Mouse (Mus musculus): ENCODE data around the gene Ipo8. TPM values are rescaled to one million over a fixed set of nuclear protein-coding genes. Genes with fewer than 3 reads are reported as not detected.

The Ipo8 gene
- 15.6 and 17.2 TPM in 2 replicates for polyA plus RNA-seq (2015; fragmentation: Nextera tagmentation; extraction: Ambion mirVana)

DNA sequence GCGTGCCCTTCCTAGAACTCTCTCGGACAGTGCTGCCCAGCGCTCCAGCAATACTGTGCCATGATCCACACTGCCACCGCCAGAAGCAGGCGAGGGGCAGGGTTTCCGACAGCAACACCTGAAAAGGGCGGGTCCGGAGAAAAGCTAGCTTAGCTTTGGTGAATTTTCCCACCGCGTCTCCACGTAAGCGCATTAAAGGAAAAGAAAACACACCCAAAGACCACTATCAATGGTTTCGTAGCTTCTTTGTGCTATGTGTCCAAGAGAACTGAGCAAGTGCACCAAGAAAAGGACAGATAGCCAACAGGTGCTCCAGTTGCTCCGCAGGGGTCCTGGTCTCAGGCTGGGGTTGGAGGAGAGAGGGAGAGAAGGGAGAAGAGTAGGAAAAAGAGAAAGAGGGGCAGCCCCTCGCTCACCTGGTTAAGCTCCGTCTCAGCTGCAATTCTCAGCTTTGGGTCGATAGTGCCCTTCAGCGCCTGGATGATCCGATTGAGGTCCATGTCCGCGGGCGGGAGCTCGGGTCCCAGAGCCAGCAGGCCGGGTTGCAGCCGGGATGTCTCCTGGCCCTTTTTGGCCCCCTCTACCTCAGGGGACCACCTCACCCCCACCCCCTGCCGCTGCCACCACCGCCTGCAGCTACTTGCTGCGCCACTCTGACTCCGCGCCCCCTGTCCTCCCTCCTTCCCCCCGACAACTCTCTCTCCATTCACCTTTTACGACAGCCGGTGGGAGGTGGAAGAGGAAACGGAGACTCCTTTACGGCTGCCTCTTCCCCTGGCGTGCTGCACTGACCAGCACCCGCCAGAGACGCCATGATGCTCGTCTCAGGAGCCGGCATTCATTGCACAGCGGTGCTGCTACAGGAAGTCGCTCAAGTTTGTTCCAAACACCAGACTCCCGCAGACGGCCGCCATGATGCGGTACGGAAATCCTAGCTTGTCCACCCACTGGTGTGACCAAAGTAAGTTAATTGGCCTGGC is at the start of gene Ipo8:
Ipo8 (minus strand) TSS at position 720 of the 980 bp plus-strand sequence.
- H3K4me2 ChIP-seq: peak within 1 kb of the TSS; percentile 93
- H3K36me3 ChIP-seq: no peaks in the 10 kb centered on the region
- H3K27me3 ChIP-seq (replicated peaks): no peaks in the 10 kb centered on the region
- peak; percentile 99 for ATAC-seq (ENCODE audit: low FRiP score)
- H3K4me3 ChIP-seq (replicated peaks): peak within 1 kb of the TSS; percentile 86
- H3K9me3 ChIP-seq (replicated peaks): no peaks in the 10 kb centered on the region
- under 1% methylated on average over 47 of the region's 47 CpGs for WGBS
- H3K27ac ChIP-seq (replicated peaks): peak within 1 kb of the TSS; percentile 62; the same call in 1 of the 2 replicates
- peak within 1 kb of the TSS; percentile 65 for H3K9ac ChIP-seq (replicated peaks)
- peaks cover 19% of the 10 kb centered on the region for H3K4me1 ChIP-seq

GRCm38 (mm10) chr6:148873911-148874310 is 42.6 kb upstream of the Ipo8 start:
- H3K4me1 ChIP-seq: no peaks in the 10 kb centered on the region
- no peak overlapping the region for H3K9ac ChIP-seq (replicated peaks)
- H3K4me2 ChIP-seq: no peak overlapping the region
- 100% methylated on average over 1 of the region's 1 CpGs for WGBS
- H3K27me3 ChIP-seq (replicated peaks): no peaks in the 10 kb centered on the region
- H3K36me3 ChIP-seq: 0 out of 2 replicates have a peak, but pooled peaks cover 4% of the 10 kb centered on the region
- H3K4me3 ChIP-seq (replicated peaks): no peak overlapping the region
- no peak for ATAC-seq (ENCODE audit: low FRiP score)
- no peaks in the 10 kb centered on the region for H3K9me3 ChIP-seq (replicated peaks)
- H3K27ac ChIP-seq (replicated peaks): no peak overlapping the region

DNA sequence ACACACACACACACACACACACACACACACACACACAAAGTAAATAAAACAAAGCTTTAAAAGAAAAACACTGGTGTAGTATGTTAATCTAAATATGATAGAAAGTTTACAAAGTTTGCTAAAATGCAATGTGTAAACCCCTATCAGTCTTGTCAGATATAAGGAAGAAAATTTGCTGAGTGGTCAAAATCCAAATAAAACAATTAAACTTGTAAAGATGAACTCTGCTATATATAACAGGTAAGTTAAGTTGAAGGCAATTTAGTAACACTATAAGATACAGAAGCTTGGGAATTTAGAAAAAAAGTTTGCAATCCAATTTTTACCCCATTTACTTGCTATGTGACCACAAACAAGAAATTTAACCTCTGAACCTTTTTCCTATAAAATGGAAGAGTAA is 14.4 kb upstream of the Ipo8 start:
- H3K36me3 ChIP-seq: peaks cover 5% of the 10 kb centered on the region; the same call in 1 of the 2 replicates
- H3K27me3 ChIP-seq (replicated peaks): no peaks in the 10 kb centered on the region
- no peak overlapping the region for H3K9ac ChIP-seq (replicated peaks)
- ATAC-seq (ENCODE audit: low FRiP score): no peak
- no peaks in the 10 kb centered on the region for H3K9me3 ChIP-seq (replicated peaks)
- no peak overlapping the region for H3K4me3 ChIP-seq (replicated peaks)
- H3K4me2 ChIP-seq: no peak overlapping the region
- no peaks in the 10 kb centered on the region for H3K4me1 ChIP-seq
- no peak overlapping the region for H3K27ac ChIP-seq (replicated peaks)

GRCm38 (mm10) chr6:148841760-148842159 is 10.5 kb upstream of the Ipo8 start:
- Histone ChIP-seq H3K27me3 (replicated peaks) (no peaks in the 10 kb centered on the region), H3K4me2 (no peak overlapping the region), H3K27ac (replicated peaks) (no peak overlapping the region), H3K4me3 (replicated peaks) (no peak overlapping the region), H3K4me1 (no peaks in the 10 kb centered on the region), H3K9ac (replicated peaks) (no peak overlapping the region), H3K9me3 (replicated peaks) (no peaks in the 10 kb centered on the region), H3K36me3 (peaks cover 5% of the 10 kb centered on the region; the same call in 1 of the 2 replicates)
- 98% methylated on average over 1 of the region's 1 CpGs for WGBS
- ATAC-seq (ENCODE audit: low FRiP score): no peak

DNA sequence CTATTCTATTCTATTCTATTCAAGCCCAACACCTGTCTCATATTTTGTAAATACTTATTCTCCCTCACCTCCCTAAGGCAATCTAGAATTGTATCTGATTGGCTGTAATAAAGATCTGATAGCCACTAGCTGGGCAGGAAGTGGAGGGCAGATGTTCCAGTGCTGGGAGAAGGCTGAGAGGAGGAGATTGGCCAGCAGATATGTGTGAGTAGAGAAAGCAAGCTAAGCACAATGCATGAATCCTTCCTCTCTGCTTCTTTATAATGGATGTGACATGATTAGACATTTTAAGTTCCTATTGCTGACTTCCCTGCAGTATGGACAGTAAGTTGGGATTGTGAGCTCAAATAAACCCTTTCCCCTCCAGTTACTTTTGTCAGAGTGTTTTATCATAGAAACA is 7.2 kb upstream of the Ipo8 start:
- no peaks in the 10 kb centered on the region for H3K9me3 ChIP-seq (replicated peaks)
- no peaks in the 10 kb centered on the region for H3K27me3 ChIP-seq (replicated peaks)
- no peaks in the 10 kb centered on the region for H3K4me1 ChIP-seq
- no peak overlapping the region for H3K4me2 ChIP-seq
- no peak overlapping the region for H3K4me3 ChIP-seq (replicated peaks)
- no peak overlapping the region for H3K27ac ChIP-seq (replicated peaks)
- no peak for ATAC-seq (ENCODE audit: low FRiP score)
- H3K9ac ChIP-seq (replicated peaks): no peak overlapping the region
- H3K36me3 ChIP-seq: peaks cover 5% of the 10 kb centered on the region; the same call in 1 of the 2 replicates

GRCm38 (mm10) chr6:148831728-148832121 is 458 bp upstream of the Ipo8 start:
- 27% methylated on average over 3 of the region's 3 CpGs for WGBS

DNA sequence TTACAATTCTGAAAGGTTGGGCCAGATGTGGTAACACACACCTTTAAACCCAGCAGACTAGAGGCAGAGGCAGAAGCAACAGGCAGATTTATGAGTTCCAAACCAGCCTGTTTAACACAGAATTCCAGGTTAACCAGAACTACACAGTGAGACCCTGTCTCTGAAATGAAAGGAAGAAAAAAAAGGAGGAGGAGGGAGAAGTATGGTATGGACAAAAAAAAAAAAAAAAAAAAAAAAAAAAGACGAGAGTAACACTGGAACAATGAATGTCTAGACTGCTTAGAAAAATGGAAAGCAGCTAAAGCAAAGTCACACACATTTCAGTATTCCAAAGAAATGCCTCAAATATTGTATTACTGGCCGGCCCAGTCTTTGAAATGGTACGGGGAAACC is 916 bp downstream of the Ipo8 start:
- no peaks in the 10 kb centered on the region for H3K9me3 ChIP-seq (replicated peaks)
- peak overlapping the region; percentile 93 for H3K4me2 ChIP-seq
- no peak for ATAC-seq (ENCODE audit: low FRiP score)
- H3K9ac ChIP-seq (replicated peaks): peak overlapping the region; percentile 65
- H3K36me3 ChIP-seq: no peaks in the 10 kb centered on the region
- WGBS: 2% methylated on average over 3 of the region's 3 CpGs
- H3K27ac ChIP-seq (replicated peaks): no peak overlapping the region
- no peaks in the 10 kb centered on the region for H3K27me3 ChIP-seq (replicated peaks)
- peaks cover 19% of the 10 kb centered on the region for H3K4me1 ChIP-seq
- H3K4me3 ChIP-seq (replicated peaks): peak overlapping the region; percentile 86

More at GRCm38 (mm10) chr6:148831728-148832121, 458 bp upstream of the Ipo8 start:
- no peaks in the 10 kb centered on the region for H3K36me3 ChIP-seq
- no peak overlapping the region for H3K9ac ChIP-seq (replicated peaks)
- H3K4me1 ChIP-seq: peaks cover 19% of the 10 kb centered on the region
- H3K27ac ChIP-seq (replicated peaks): no peak overlapping the region
- H3K9me3 ChIP-seq (replicated peaks): no peaks in the 10 kb centered on the region
- no peaks in the 10 kb centered on the region for H3K27me3 ChIP-seq (replicated peaks)
- no peak for ATAC-seq (ENCODE audit: low FRiP score)
- peak overlapping the region; percentile 86 for H3K4me3 ChIP-seq (replicated peaks)
- peak overlapping the region; percentile 93 for H3K4me2 ChIP-seq

DNA sequence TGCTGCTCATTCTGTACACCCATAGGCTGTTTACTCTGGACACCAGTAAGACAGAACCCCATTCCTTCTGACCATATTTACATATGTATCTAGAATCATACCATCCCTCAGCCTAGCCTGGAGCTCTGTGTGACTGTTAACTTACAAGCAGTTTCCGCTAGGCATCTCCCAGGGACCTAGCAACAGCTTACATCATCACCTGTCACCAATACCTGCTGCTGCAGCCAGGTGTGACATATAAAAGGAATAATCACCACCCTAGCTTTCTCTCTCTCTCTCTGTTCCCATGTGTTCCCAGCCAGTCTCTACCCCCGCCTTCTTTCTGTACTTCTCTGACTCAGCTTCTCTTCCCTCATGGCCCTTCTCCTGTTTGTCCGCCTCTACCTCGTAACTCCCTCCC is 5.1 kb downstream of the Ipo8 start:
- Histone ChIP-seq H3K4me3 (replicated peaks) (no peak overlapping the region), H3K36me3 (peaks cover 7% of the 10 kb centered on the region), H3K4me1 (peaks cover 15% of the 10 kb centered on the region), H3K9ac (replicated peaks) (no peak overlapping the region), H3K9me3 (replicated peaks) (no peaks in the 10 kb centered on the region), H3K4me2 (no peak overlapping the region), H3K27me3 (replicated peaks) (no peaks in the 10 kb centered on the region), H3K27ac (replicated peaks) (no peak overlapping the region)
- WGBS: 93% methylated on average over 4 of the region's 4 CpGs
- ATAC-seq (ENCODE audit: low FRiP score): no peak

DNA sequence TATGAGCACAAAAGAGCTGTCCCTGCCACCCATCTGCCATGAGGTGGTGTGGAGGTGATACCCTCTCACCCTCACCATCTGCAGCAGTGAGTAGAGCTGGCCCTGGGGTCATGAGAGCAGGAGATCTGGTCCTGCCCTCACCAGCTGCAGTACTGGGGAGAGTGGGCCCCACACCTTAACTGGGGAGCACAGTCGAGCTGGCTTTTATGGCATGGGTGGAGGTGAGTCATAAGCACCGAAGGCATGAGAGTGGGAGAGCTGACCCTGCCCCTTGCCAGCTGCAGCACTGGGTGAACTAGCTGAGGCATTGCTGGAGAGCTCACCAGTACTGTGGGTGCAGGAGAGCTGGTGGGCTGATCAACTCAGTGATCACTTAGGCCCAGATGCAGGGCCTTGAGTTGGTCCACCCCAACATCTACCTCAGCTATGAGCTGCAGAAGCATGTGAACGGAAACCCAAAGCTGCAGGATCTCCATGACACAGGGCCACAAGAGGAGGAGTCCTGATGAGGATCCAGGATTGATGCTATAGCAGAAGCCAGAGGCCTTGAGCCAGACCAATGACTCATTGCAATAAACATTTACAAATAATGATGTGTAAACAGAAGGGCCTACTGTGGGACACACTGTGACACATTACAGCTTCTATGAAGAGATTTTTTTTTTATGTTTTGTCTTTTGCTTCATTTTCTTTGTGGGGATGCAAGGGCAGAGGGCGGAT is 12.5 kb downstream of the Ipo8 start:
- peaks cover 53% of the 10 kb centered on the region for H3K36me3 ChIP-seq

DNA sequence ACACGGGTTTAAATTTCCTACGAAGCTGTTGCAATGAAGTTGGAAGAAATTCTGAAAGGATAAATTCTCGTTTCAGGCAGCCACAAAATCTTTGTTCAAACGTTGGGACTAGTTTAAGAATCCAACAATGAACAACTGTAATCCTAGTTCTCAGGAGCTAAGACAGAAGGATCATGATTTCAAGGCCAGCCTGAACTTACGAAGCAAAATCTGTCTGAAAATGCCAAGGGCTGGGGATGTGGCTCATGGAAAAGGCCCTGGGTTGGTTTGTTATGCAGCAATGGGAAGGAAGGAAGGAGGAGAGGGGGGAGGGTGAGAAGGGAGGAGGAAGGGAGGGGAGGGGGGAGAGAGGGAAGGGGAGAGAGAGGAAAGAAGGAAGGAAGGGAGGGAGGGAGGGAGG is 14.5 kb downstream of the Ipo8 start:
- Histone ChIP-seq H3K4me1 (no peaks in the 10 kb centered on the region), H3K27me3 (replicated peaks) (no peaks in the 10 kb centered on the region), H3K9ac (replicated peaks) (no peak overlapping the region), H3K27ac (replicated peaks) (no peak overlapping the region), H3K4me3 (replicated peaks) (no peak overlapping the region), H3K4me2 (no peak overlapping the region), H3K36me3 (peaks cover 55% of the 10 kb centered on the region), H3K9me3 (replicated peaks) (no peaks in the 10 kb centered on the region)
- WGBS: 92% methylated on average over 5 of the region's 5 CpGs
- ATAC-seq (ENCODE audit: low FRiP score): no peak

More for the DNA sequence above, 12.5 kb downstream of the Ipo8 start:
- H3K9ac ChIP-seq (replicated peaks): no peak overlapping the region
- no peak overlapping the region for H3K27ac ChIP-seq (replicated peaks)
- H3K4me2 ChIP-seq: no peak overlapping the region
- H3K4me1 ChIP-seq: no peaks in the 10 kb centered on the region
- 84% methylated on average over 4 of the region's 4 CpGs for WGBS
- H3K4me3 ChIP-seq (replicated peaks): no peak overlapping the region
- ATAC-seq (ENCODE audit: low FRiP score): no peak
- no peaks in the 10 kb centered on the region for H3K27me3 ChIP-seq (replicated peaks)
- H3K9me3 ChIP-seq (replicated peaks): no peaks in the 10 kb centered on the region

GRCm38 (mm10) chr6:148811117-148811516 is 20.1 kb downstream of the Ipo8 start:
- no peak for ATAC-seq (ENCODE audit: low FRiP score)
- H3K36me3 ChIP-seq: peaks cover 58% of the 10 kb centered on the region
- H3K4me3 ChIP-seq (replicated peaks): no peak overlapping the region
- 90% methylated on average over 2 of the region's 2 CpGs for WGBS
- H3K27me3 ChIP-seq (replicated peaks): no peaks in the 10 kb centered on the region
- H3K9me3 ChIP-seq (replicated peaks): no peaks in the 10 kb centered on the region
- H3K4me2 ChIP-seq: no peak overlapping the region
- H3K4me1 ChIP-seq: no peaks in the 10 kb centered on the region
- no peak overlapping the region for H3K9ac ChIP-seq (replicated peaks)
- H3K27ac ChIP-seq (replicated peaks): no peak overlapping the region

Measured in neural tube, embryonic 15.5 days (tissue).